Mouse (Mus musculus): ENCODE measurements at regions not wholly inside any gene's neighbourhood (a gene's known extent, or its start where the extent isn't known, plus 50 kb on each side); places are given as distances from the start of the nearest gene placed in this dataset.

DNA sequence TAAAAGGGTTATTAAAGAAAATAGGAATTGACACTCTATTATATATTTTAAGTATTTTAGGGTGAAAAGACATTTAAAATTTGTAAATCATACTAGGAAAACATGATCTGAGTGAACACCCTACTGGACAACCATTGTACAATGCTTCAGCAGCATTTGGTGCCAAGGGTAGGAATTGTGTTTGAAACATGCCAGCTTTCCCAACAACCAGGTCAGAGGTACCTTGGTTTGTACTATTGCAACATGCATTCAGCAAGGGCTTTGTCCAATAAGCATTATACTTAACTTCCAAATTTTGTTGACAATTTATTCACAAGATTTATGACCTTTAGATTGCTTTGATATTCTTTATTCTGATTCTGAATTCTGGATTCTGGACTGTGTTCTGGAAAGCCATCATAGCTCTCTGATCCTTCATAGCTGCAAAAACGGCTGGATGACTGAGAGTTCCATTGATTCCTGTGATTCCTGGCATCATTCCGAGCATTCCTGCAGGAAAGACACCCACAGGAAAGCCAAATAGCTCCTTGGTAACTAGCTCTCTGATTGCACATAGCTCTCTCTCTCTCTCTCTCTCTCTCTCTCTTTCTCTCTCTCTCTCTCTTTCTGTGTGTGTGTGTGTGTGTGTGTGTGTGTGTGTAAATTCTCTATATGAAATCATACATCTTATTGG lies 124.1 kb upstream of the Mtap start:
- TF ChIP-seq TBP (conservative IDR thresholded peaks at IDR 0.05; ENCODE audit: low read depth, low read length) (no peak), SMC3 (IDR thresholded peaks at IDR 0.05; ENCODE audit: low read depth, low read length) (no peak), JUN (IDR thresholded peaks at IDR 0.05; ENCODE audit: insufficient read depth, low read depth, low read length) (no peak), JUND (conservative IDR thresholded peaks at IDR 0.05; ENCODE audit: low read depth, low read length) (no peak), ZKSCAN1 (IDR thresholded peaks at IDR 0.05; ENCODE audit: borderline replicate concordance, low read depth, low read length) (no peak), RCOR1 (conservative IDR thresholded peaks at IDR 0.05; ENCODE audit: low read depth, low read length) (no peak), E2F4 (IDR thresholded peaks at IDR 0.05; ENCODE audit: insufficient replicate concordance, low read depth, low read length) (no peak), CTCF (conservative IDR thresholded peaks at IDR 0.05 in 1 of 2, IDR thresholded peaks at IDR 0.05 in 1 of 2; ENCODE audit: low read depth in 2 of 2, low read length in 2 of 2) (no peak), MAX (IDR thresholded peaks at IDR 0.05; ENCODE audit: low read length) (no peak), RAD21 (IDR thresholded peaks at IDR 0.05; ENCODE audit: low read depth, low read length) (no peak), USF1 (IDR thresholded peaks at IDR 0.05; ENCODE audit: low read depth, low read length) (no peak), EP300 (IDR thresholded peaks at IDR 0.05; ENCODE audit: low read length) (no peak), SIN3A (IDR thresholded peaks at IDR 0.05; ENCODE audit: low read length) (no peak), GABPA (IDR thresholded peaks at IDR 0.05; ENCODE audit: insufficient replicate concordance, low read depth, low read length) (no peak), BHLHE40 (IDR thresholded peaks at IDR 0.05; ENCODE audit: low read depth, low read length) (no peak), MAFK (IDR thresholded peaks at IDR 0.05; ENCODE audit: insufficient replicate concordance, low read length) (no peak), POLR2AphosphoS2 (IDR thresholded peaks at IDR 0.05; ENCODE audit: low read depth, low read length) (no peak), POLR2A (IDR thresholded peaks at IDR 0.05; ENCODE audit: low read depth, low read length) (no peak), ZC3H11A (IDR thresholded peaks at IDR 0.05; ENCODE audit: low read depth, low read length) (no peak), HCFC1 (IDR thresholded peaks at IDR 0.05; ENCODE audit: low read depth, low read length) (no peak)
- Histone ChIP-seq H3K36me3 (replicated peaks in 1 of 2; ENCODE audit: control insufficient read depth in 1 of 2, insufficient read depth in 1 of 2, low read length in 1 of 2) (no peaks in the 10 kb centered on the region), H3K4me3 (replicated peaks in 1 of 3; ENCODE audit: low read depth in 2 of 3, low read length in 2 of 3, poor library complexity in 1 of 3) (no peak overlapping the region), H3K27ac (ENCODE audit: insufficient read depth, low read depth) (no peak overlapping the region), H3K9ac (ENCODE audit: insufficient read depth, low read depth) (no peak overlapping the region), H3K79me2 (replicated peaks; ENCODE audit: control insufficient read depth, extremely low read depth, insufficient read depth, poor library complexity, severe bottlenecking) (no peaks in the 10 kb centered on the region), H3K4me1 (ENCODE audit: control insufficient read depth in 1 of 2, insufficient read depth in 2 of 2) (peaks cover 3 to 14% of the 10 kb centered on the region in 2 experiments), H3K9me3 (replicated peaks; ENCODE audit: low read length) (no peaks in the 10 kb centered on the region), H3K27me3 (replicated peaks) (no peaks in the 10 kb centered on the region), H3K4me2 (ENCODE audit: insufficient read depth, low read depth, poor library complexity, severe bottlenecking) (no peak overlapping the region)
- no peak for DNase-seq (ENCODE audit: extremely low read depth)
- dilution Hi-C loops (cut with MboI; ENCODE audit: extremely low pct_ligation_motif_present, extremely low pct_unique_long_range_greater_than_20kb, low sequenced_read_pairs): no loop called here
- in situ Hi-C loops (cut with MboI; ENCODE audit: low pct_ligation_motif_present, low pct_unique_long_range_greater_than_20kb, low sequenced_read_pairs): no loop called here

GRCm38 (mm10) chr4:89008561-89008960 lies 128.4 kb upstream of the Mtap start:
- dilution Hi-C loops (cut with MboI; ENCODE audit: extremely low pct_ligation_motif_present, extremely low pct_unique_long_range_greater_than_20kb, low sequenced_read_pairs) (no loop called here), in situ Hi-C loops (cut with MboI; ENCODE audit: low pct_ligation_motif_present, low pct_unique_long_range_greater_than_20kb, low sequenced_read_pairs) (no loop called here)
- Histone ChIP-seq H3K36me3 (replicated peaks in 1 of 2; ENCODE audit: control insufficient read depth in 1 of 2, insufficient read depth in 1 of 2, low read length in 1 of 2) (no peaks in the 10 kb centered on the region), H3K9ac (ENCODE audit: insufficient read depth, low read depth) (no peak overlapping the region), H3K4me3 (replicated peaks in 1 of 3; ENCODE audit: low read depth in 2 of 3, low read length in 2 of 3, poor library complexity in 1 of 3) (no peak overlapping the region), H3K27ac (ENCODE audit: insufficient read depth, low read depth) (no peak overlapping the region), H3K79me2 (replicated peaks; ENCODE audit: control insufficient read depth, extremely low read depth, insufficient read depth, poor library complexity, severe bottlenecking) (no peaks in the 10 kb centered on the region), H3K9me3 (replicated peaks; ENCODE audit: low read length) (no peaks in the 10 kb centered on the region), H3K4me1 (ENCODE audit: control insufficient read depth in 1 of 2, insufficient read depth in 2 of 2) (peaks cover 5 to 17% of the 10 kb centered on the region in 2 experiments), H3K4me2 (ENCODE audit: insufficient read depth, low read depth, poor library complexity, severe bottlenecking) (no peak overlapping the region), H3K27me3 (replicated peaks) (no peaks in the 10 kb centered on the region)
- TF ChIP-seq USF2 (conservative IDR thresholded peaks at IDR 0.05; ENCODE audit: low read depth, low read length) (no peak), ETS1 (conservative IDR thresholded peaks at IDR 0.05; ENCODE audit: low read depth, low read length) (peak; percentile 28; the same call in 1 of the 2 replicates), EP300 (IDR thresholded peaks at IDR 0.05; ENCODE audit: low read length) (peak; percentile 48), KAT2A (IDR thresholded peaks at IDR 0.05; ENCODE audit: insufficient replicate concordance, low read length) (no peak), HCFC1 (IDR thresholded peaks at IDR 0.05; ENCODE audit: low read depth, low read length) (no peak), JUND (conservative IDR thresholded peaks at IDR 0.05; ENCODE audit: low read depth, low read length) (peak; percentile 71), RAD21 (IDR thresholded peaks at IDR 0.05; ENCODE audit: low read depth, low read length) (no peak), GABPA (IDR thresholded peaks at IDR 0.05; ENCODE audit: insufficient replicate concordance, low read depth, low read length) (no peak), TCF12 (IDR thresholded peaks at IDR 0.05; ENCODE audit: low read depth, low read length) (no peak), POLR2AphosphoS2 (IDR thresholded peaks at IDR 0.05; ENCODE audit: low read depth, low read length) (no peak), JUN (IDR thresholded peaks at IDR 0.05; ENCODE audit: insufficient read depth, low read depth, low read length) (peak; percentile 70)
- peak; percentile 37 for DNase-seq (ENCODE audit: extremely low read depth)
